Mouse (Mus musculus) embryonic facial prominence, embryonic 14.5 days (tissue): ENCODE results near the gene Dcaf4. TPM values are rescaled to one million over a fixed set of nuclear protein-coding genes. Genes with fewer than 3 reads are reported as not detected.

Source experiments
- ATAC-seq: fragments of 200-750 bp; cut with Nextera tagmentation; 2 replicates; pipeline ENCODE4 v1.8.0; 2017; ENCODE audit warnings: low read depth, moderate number of reproducible peaks, moderate TSS enrichment
- DNase-seq: peaks from one replicate; pipeline ENCODE4 v3.0.0-alpha.2; 2015; ENCODE audit warnings: low spot score
- H3K27ac ChIP-seq: fragments of 300-500 bp; sonication (generic); replicated peaks from 2 replicates; pipeline ENCODE4 v1.5.1; 2014; ENCODE audit warnings: low read depth, mild to moderate bottlenecking, low read length, moderate library complexity
- H3K27me3 ChIP-seq: fragments of 300-500 bp; sonication (generic); replicated peaks from 2 replicates; pipeline ENCODE4 v1.6.1; 2014; ENCODE audit warnings: low read length; ENCODE audit not compliant: control insufficient read depth, insufficient read depth
- H3K36me3 ChIP-seq: fragments of 300-500 bp; sonication (generic); 2 replicates; pipeline ENCODE4 v1.6.1; 2014; ENCODE audit warnings: low read length, mixed read lengths; ENCODE audit not compliant: control insufficient read depth, insufficient read depth
- H3K4me1 ChIP-seq: fragments of 300-500 bp; sonication (generic); 2 replicates; pipeline ENCODE4 v1.6.1; 2014; ENCODE audit warnings: antibody characterized with exemption, low read length; ENCODE audit not compliant: control insufficient read depth, insufficient read depth
- H3K4me2 ChIP-seq: fragments of 300-500 bp; sonication (generic); 2 replicates; pipeline ENCODE4 v1.6.1; 2014; ENCODE audit warnings: low read depth, mild to moderate bottlenecking, low read length, moderate library complexity, mixed read lengths
- H3K4me3 ChIP-seq: fragments of 300-500 bp; sonication (generic); 2 replicates; pipeline ENCODE4 v1.5.1; 2014; ENCODE audit warnings: low read depth, mild to moderate bottlenecking, low read length
- H3K9ac ChIP-seq: fragments of 300-500 bp; sonication (generic); 2 replicates; pipeline ENCODE4 v1.6.1; 2014; ENCODE audit warnings: low read depth, mild to moderate bottlenecking, low read length, moderate library complexity, mixed read lengths
- H3K9me3 ChIP-seq: fragments of 300-500 bp; sonication (generic); 2 replicates; pipeline ENCODE4 v1.6.1; 2016; ENCODE audit warnings: low read length; ENCODE audit not compliant: control insufficient read depth
- WGBS: fragments of 180-500 bp; shearing (Covaris S2); extraction: QIAGEN DNeasy Blood & Tissue Kit; methylation state at CpG from one replicate; pipeline ENCODE4 v1.1.7; 2014; 5-methylcytosine and 5-hydroxymethylcytosine counted together
- polyA plus RNA-seq: library from polyadenylated mRNA; unstranded; fragments of >200 nt; fragmentation: Nextera tagmentation; extraction: Ambion mirVana; gene quantifications from 2 replicates; pipeline ENCODE4 v1.2.1, GENCODE M21; 2014

The Dcaf4 gene
- polyA plus RNA-seq, 1 experiment from 2014 or later, result 32.8 TPM

DNA sequence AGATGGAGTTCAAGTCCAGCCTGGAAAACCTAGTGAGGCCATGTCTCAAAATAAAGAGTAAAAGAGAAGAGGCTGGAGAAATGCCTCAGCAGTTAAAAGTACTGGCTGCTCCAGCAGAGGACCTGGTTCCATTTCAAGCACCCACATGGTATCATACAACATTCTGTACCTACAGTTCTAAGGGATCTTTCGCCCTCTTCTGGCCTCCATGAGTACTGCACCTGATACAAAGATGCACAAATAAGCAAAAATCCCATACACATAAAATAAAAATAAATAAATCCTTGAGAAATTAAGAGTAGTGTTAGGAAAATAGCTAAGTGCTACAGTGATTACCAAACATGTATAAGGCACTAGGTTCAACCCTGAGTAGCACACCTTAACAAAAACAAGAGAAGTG, 28.7 kb upstream of the Dcaf4 start:
- WGBS, result 53% methylated on average over 1 of the region's 1 CpGs
- DNase-seq (no peak), ATAC-seq (no peak)

GRCm38 (mm10) chr12:83492808-83493207, 27.5 kb upstream of the Dcaf4 start:
- WGBS, result 71% methylated on average over 3 of the region's 3 CpGs
- H3K4me2 ChIP-seq, result no peak overlapping the region
- H3K27me3 ChIP-seq, result peaks cover 15% of the 10 kb centered on the region
- H3K4me1 ChIP-seq, result peaks cover 10% of the 10 kb centered on the region; the same call in 1 of the 2 replicates
- H3K36me3 ChIP-seq, result no peaks in the 10 kb centered on the region
- DNase-seq (no peak), ATAC-seq (no peak)
- no peak overlapping the region for H3K9ac ChIP-seq
- no peak overlapping the region for H3K27ac ChIP-seq
- H3K4me3 ChIP-seq, result no peak overlapping the region
- H3K9me3 ChIP-seq, result peaks cover 8% of the 10 kb centered on the region

More for the DNA sequence above, 28.7 kb upstream of the Dcaf4 start:
- H3K27me3 ChIP-seq, result peaks cover 15% of the 10 kb centered on the region
- peaks cover 10% of the 10 kb centered on the region; the same call in 1 of the 2 replicates for H3K4me1 ChIP-seq
- H3K9me3 ChIP-seq, result peaks cover 8% of the 10 kb centered on the region
- no peak overlapping the region for H3K4me3 ChIP-seq
- no peak overlapping the region for H3K27ac ChIP-seq
- no peak overlapping the region for H3K4me2 ChIP-seq
- no peak overlapping the region for H3K9ac ChIP-seq
- no peaks in the 10 kb centered on the region for H3K36me3 ChIP-seq

- DNase-seq, result no peak
- no peak overlapping the region for H3K4me2 ChIP-seq
- no peak overlapping the region for H3K27ac ChIP-seq
- peaks cover 8% of the 10 kb centered on the region for H3K9me3 ChIP-seq
- H3K9ac ChIP-seq, result no peak overlapping the region
- WGBS, result 76% methylated on average over 9 of the region's 9 CpGs
- ATAC-seq, result no peak
- peaks cover 4% of the 10 kb centered on the region; the same call in 1 of the 2 replicates for H3K27me3 ChIP-seq
- no peak overlapping the region for H3K4me3 ChIP-seq
- H3K4me1 ChIP-seq, result no peaks in the 10 kb centered on the region
- H3K36me3 ChIP-seq, result no peaks in the 10 kb centered on the region
Observed at GRCm38 (mm10) chr12:83494196-83494595, 26.1 kb upstream of the Dcaf4 start.

DNA sequence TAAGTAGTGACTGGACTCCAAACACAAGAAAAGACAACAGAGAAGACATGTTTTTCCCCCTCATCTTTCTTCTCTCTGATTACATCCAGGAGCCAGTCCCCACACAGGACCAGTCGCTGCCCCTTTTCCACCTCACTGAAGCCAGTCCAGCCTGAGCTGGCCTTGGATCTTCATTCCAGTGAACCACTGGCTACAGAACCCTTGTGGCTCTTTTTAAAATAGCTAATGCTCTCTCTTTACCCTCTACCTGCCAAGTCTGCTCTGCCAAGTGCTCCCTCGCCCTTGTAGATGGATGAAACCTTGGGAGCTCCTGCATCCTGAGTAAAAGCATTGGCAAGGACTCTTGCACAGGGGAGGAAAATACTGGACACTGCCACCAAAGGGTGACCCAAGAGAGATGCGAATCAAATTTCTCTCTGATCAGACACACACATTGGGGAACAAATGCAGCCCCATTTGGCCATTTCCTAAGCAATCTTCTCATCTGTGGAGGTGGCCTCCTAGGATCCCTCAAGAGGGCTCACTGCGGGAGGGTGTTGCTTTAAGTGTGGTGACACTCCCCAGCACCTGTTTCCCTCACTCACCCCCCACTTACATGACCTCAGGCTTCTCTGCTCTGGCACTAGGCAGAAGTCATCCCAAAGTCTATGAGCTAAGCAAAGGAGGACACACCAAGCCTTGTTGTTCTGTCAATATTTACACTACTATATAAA, 24.9 kb upstream of the Dcaf4 start:
- no peaks in the 10 kb centered on the region for H3K4me1 ChIP-seq
- no peaks in the 10 kb centered on the region for H3K27me3 ChIP-seq
- no peak for ATAC-seq
- WGBS, result 60% methylated on average over 4 of the region's 4 CpGs
- H3K9ac ChIP-seq, result no peak overlapping the region
- H3K27ac ChIP-seq, result no peak overlapping the region
- DNase-seq, result no peak
- H3K4me2 ChIP-seq, result no peak overlapping the region
- H3K9me3 ChIP-seq, result peaks cover 8% of the 10 kb centered on the region
- H3K36me3 ChIP-seq, result no peaks in the 10 kb centered on the region
- H3K4me3 ChIP-seq, result no peak overlapping the region

DNA sequence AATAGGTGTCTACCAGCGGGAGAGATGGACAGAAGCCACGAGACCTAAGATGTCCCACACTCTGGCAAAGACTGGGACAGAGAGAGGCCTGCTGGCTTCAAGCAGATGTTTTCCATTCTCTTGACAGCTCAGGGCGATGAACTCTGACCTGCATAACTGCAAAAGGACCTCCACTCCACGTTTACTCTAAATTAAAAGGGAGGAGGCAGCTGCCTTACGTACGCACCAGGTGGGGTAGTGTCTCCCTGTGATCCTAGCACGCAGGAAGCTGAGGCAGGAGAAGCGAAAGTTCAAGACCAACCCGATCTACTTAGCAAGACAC, 24.3 kb upstream of the Dcaf4 start:
- whole genome bisulfite sequencing, result 40% methylated on average over 9 of the region's 9 CpGs
- Histone ChIP-seq H3K9me3 (peaks cover 8% of the 10 kb centered on the region), H3K4me2 (no peak overlapping the region), H3K4me3 (no peak overlapping the region), H3K9ac (no peak overlapping the region), H3K36me3 (no peaks in the 10 kb centered on the region), H3K27me3 (no peaks in the 10 kb centered on the region), H3K4me1 (no peaks in the 10 kb centered on the region), H3K27ac (no peak overlapping the region)
- ATAC-seq, result no peak
- DNase-seq, result no peak

DNA sequence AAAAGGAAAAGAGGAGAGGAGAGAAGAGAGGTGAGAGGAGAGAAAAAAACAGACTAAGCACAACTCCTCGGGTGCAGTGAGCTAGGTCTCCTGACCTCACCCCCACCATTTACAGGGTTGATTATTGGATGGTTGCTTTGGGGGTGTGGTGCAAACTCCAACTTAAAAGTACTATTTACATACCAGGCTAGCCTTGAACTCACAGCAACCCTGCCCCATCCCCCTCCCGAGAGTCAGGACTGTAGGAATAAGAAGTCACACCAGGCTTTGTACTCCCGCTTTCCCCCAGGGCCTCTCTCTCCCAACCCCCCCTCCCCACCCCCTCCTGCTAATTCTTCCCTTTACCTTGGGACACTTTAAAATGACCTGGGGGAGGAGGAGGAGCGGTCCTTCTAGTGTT, 23.9 kb upstream of the Dcaf4 start:
- Histone ChIP-seq H3K9me3 (peaks cover 4% of the 10 kb centered on the region), H3K4me1 (no peaks in the 10 kb centered on the region), H3K27me3 (no peaks in the 10 kb centered on the region), H3K4me3 (no peak overlapping the region), H3K4me2 (no peak overlapping the region), H3K27ac (no peak overlapping the region), H3K36me3 (no peaks in the 10 kb centered on the region), H3K9ac (no peak overlapping the region)
- no peak for DNase-seq
- 69% methylated on average over 4 of the region's 4 CpGs for WGBS
- ATAC-seq, result no peak

DNA sequence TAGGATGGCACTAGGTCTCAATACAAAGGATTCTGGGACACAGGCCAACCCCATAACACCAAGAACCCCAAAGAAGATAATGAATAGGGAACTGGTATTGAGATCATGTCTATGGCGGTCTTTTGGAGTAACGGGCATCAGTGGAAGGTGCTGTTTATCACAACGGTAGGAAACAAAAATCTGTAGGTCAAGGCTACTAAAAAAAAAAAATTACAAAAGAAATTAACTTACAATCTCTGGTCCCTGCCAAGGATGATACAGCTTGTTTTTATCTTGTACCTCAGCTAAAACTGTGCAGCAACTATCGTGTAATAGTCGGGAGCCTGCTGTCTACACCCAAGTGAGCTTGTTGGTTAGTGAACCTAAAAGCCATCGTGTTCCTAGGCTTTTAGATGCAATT, 23.5 kb upstream of the Dcaf4 start:
- no peak overlapping the region for H3K27ac ChIP-seq
- no peak overlapping the region for H3K4me2 ChIP-seq
- no peak overlapping the region for H3K9ac ChIP-seq
- no peak for DNase-seq
- no peaks in the 10 kb centered on the region for H3K4me1 ChIP-seq
- ATAC-seq, result no peak
- no peaks in the 10 kb centered on the region for H3K27me3 ChIP-seq
- H3K4me3 ChIP-seq, result no peak overlapping the region
- no peaks in the 10 kb centered on the region for H3K9me3 ChIP-seq
- no peaks in the 10 kb centered on the region for H3K36me3 ChIP-seq
- WGBS, result 90% methylated on average over 6 of the region's 6 CpGs

DNA sequence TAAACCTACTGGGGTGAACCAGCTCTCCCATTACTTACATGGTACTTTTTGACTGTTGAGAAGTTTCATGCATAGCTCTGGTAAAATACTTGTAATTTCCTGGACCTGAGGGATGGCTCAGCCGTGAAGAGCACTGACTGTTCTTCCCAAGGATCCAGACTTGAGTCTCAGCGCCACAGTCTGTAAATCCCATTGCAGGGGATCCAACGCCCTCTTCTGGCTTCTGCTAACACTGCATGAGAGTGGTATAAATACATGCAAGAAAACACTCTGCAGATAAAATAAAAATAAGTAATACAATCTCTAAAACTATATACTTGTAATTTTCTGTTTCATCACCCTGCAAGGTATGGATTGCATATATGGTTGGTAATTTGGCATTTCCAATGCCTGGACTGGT, 22.3 kb upstream of the Dcaf4 start:
- Histone ChIP-seq H3K36me3 (no peaks in the 10 kb centered on the region), H3K4me1 (no peaks in the 10 kb centered on the region)

DNA sequence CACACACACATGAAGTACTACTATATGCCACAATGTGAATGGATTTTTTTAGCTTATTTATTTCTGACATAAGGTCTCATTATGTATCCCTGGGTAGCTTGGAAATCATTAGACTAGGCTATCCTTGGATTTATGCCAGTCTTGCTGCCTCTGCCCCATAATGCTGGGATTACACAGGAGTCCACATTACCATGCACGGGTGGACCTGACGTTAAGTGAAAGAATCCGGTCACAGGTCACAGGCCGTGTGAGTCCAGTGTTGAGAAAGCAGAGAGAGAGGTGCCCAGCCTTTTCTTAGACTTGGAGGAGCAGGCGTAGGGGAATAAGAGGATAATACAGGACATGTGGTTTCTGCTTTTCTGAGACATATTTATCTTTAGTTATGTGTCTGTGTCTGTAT, 21.0 kb upstream of the Dcaf4 start:
- H3K4me1 ChIP-seq, result no peaks in the 10 kb centered on the region
- WGBS, result 71% methylated on average over 5 of the region's 5 CpGs

More for the DNA sequence above, 22.3 kb upstream of the Dcaf4 start:
- H3K9me3 ChIP-seq, result no peaks in the 10 kb centered on the region
- H3K27me3 ChIP-seq, result no peaks in the 10 kb centered on the region
- H3K4me3 ChIP-seq, result no peak overlapping the region
- WGBS, result 80% methylated on average over 3 of the region's 3 CpGs
- H3K27ac ChIP-seq, result no peak overlapping the region
- DNase-seq (no peak), ATAC-seq (no peak)
- H3K4me2 ChIP-seq, result no peak overlapping the region
- no peak overlapping the region for H3K9ac ChIP-seq

More for the DNA sequence above, 21.0 kb upstream of the Dcaf4 start:
- DNase-seq (no peak), ATAC-seq (no peak)
- Histone ChIP-seq H3K36me3 (no peaks in the 10 kb centered on the region), H3K9me3 (no peaks in the 10 kb centered on the region), H3K9ac (no peak overlapping the region), H3K27ac (no peak overlapping the region), H3K4me3 (no peak overlapping the region), H3K27me3 (no peaks in the 10 kb centered on the region), H3K4me2 (no peak overlapping the region)
